Mouse (Mus musculus) heart, embryonic 16.5 days (tissue): ENCODE data around the gene Sgpl1. TPM values are rescaled to one million over a fixed set of nuclear protein-coding genes. Genes with fewer than 3 reads are reported as not detected.
"Not testable (repeated sequence)": the region's sequence is repeated elsewhere in the genome, so short reads cannot be mapped to it uniquely, and the experiment has no call there.

Source experiments
- ATAC-seq: fragments of 200-750 bp; cut with Nextera tagmentation; replicated peaks from 2 replicates; pipeline ENCODE4 v1.8.0; 2017; ENCODE audit warnings: moderate number of reproducible peaks; ENCODE audit not compliant: insufficient read depth, low FRiP score; ENCODE audit errors: extremely low read depth
- H3K27ac ChIP-seq: fragments of 300-500 bp; sonication (generic); 2 replicates; pipeline ENCODE4 v1.5.1; 2014; ENCODE audit warnings: mild to moderate bottlenecking, low read length, control low read depth, moderate library complexity
- H3K27me3 ChIP-seq: fragments of 300-500 bp; sonication (generic); 2 replicates; pipeline ENCODE4 v1.6.1; 2014; ENCODE audit warnings: low read length, mixed read lengths; ENCODE audit not compliant: control insufficient read depth, insufficient read depth
- H3K36me3 ChIP-seq: fragments of 300-500 bp; sonication (generic); 2 replicates; pipeline ENCODE4 v1.6.1; 2014; ENCODE audit not compliant: control insufficient read depth, insufficient read depth
- H3K4me1 ChIP-seq: fragments of 300-500 bp; sonication (generic); 2 replicates; pipeline ENCODE4 v1.6.1; 2014; ENCODE audit warnings: low read length, mixed read lengths; ENCODE audit not compliant: control insufficient read depth, insufficient read depth
- H3K4me2 ChIP-seq: fragments of 300-500 bp; sonication (generic); 2 replicates; pipeline ENCODE4 v1.6.1; 2014; ENCODE audit warnings: low read depth, mild to moderate bottlenecking, control low read depth, low read length
- H3K4me3 ChIP-seq: fragments of 300-500 bp; sonication (generic); 2 replicates; pipeline ENCODE4 v1.5.1; 2014; ENCODE audit warnings: mild to moderate bottlenecking, control low read depth, low read length
- H3K9ac ChIP-seq: fragments of 300-500 bp; sonication (generic); 2 replicates; pipeline ENCODE4 v1.6.1; 2014; ENCODE audit warnings: low read length, control low read depth
- H3K9me3 ChIP-seq: fragments of 300-500 bp; sonication (generic); replicated peaks from 2 replicates; pipeline ENCODE4 v1.6.1; 2016; ENCODE audit warnings: low read length; ENCODE audit not compliant: control insufficient read depth
- WGBS: fragments of 180-500 bp; shearing (Covaris S2); extraction: QIAGEN DNeasy Blood & Tissue Kit; methylation state at CpG from one replicate; pipeline ENCODE4 v1.1.7; 2014; 5-methylcytosine and 5-hydroxymethylcytosine counted together
- polyA plus RNA-seq: library from polyadenylated mRNA; unstranded; fragments of >200 nt; fragmentation: Nextera tagmentation; extraction: Ambion mirVana; gene quantifications from 2 replicates; pipeline ENCODE4 v1.2.1, GENCODE M21; 2015

Sgpl1 gene
- polyA plus RNA-seq, 1 experiment from 2014 or later, result 41.1 TPM

GRCm38 (mm10) chr10:61123276-61123913 lies 24.1 kb downstream of the Sgpl1 start:
- no peak overlapping the region for H3K27ac ChIP-seq
- no peak overlapping the region for H3K4me2 ChIP-seq
- H3K9me3 ChIP-seq, result no peaks in the 10 kb centered on the region; the same call in 1 of the 2 replicates
- peaks cover 14% of the 10 kb centered on the region; the same call in 1 of the 2 replicates for H3K36me3 ChIP-seq
- no peak overlapping the region for H3K4me3 ChIP-seq
- H3K4me1 ChIP-seq, result no peaks in the 10 kb centered on the region
- WGBS, result 76% methylated on average over 3 of the region's 3 CpGs
- H3K27me3 ChIP-seq, result no peaks in the 10 kb centered on the region
- no peak overlapping the region for H3K9ac ChIP-seq
- no peak for ATAC-seq

GRCm38 (mm10) chr10:61121732-61122131 lies 25.8 kb downstream of the Sgpl1 start:
- not testable (repeated sequence) for H3K4me3 ChIP-seq, ATAC-seq, H3K9ac ChIP-seq, H3K27me3 ChIP-seq, H3K9me3 ChIP-seq, H3K27ac ChIP-seq, H3K4me2 ChIP-seq, H3K4me1 ChIP-seq
- H3K36me3 ChIP-seq, result peaks cover 12% of the 10 kb centered on the region; the same call in 1 of the 2 replicates
- WGBS, result 91% methylated on average over 4 of the region's 4 CpGs

- Histone ChIP-seq H3K4me3 (no peak overlapping the region), H3K27ac (no peak overlapping the region), H3K9ac (no peak overlapping the region), H3K27me3 (no peaks in the 10 kb centered on the region), H3K4me1 (no peaks in the 10 kb centered on the region), H3K4me2 (no peak overlapping the region), H3K9me3 (no peaks in the 10 kb centered on the region), H3K36me3 (peaks cover 15% of the 10 kb centered on the region)
- ATAC-seq, result no peak
- WGBS, result 91% methylated on average over 2 of the region's 2 CpGs
Observed at GRCm38 (mm10) chr10:61114246-61114720, 33.2 kb downstream of the Sgpl1 start.

GRCm38 (mm10) chr10:61103564-61104114 lies 43.9 kb downstream of the Sgpl1 start:
- no peak for ATAC-seq
- 76% methylated on average over 3 of the region's 3 CpGs for WGBS
- H3K9ac ChIP-seq, result no peak overlapping the region
- peaks cover 45% of the 10 kb centered on the region for H3K36me3 ChIP-seq
- H3K9me3 ChIP-seq, result no peaks in the 10 kb centered on the region
- no peaks in the 10 kb centered on the region for H3K27me3 ChIP-seq
- no peak overlapping the region for H3K27ac ChIP-seq
- no peak overlapping the region for H3K4me3 ChIP-seq
- H3K4me2 ChIP-seq, result no peak overlapping the region
- H3K4me1 ChIP-seq, result no peaks in the 10 kb centered on the region

- Histone ChIP-seq H3K4me3 (no peak overlapping the region), H3K27ac (no peak overlapping the region), H3K27me3 (no peaks in the 10 kb centered on the region), H3K4me1 (peaks cover 12% of the 10 kb centered on the region), H3K9ac (no peak overlapping the region), H3K36me3 (no peaks in the 10 kb centered on the region), H3K4me2 (no peak overlapping the region), H3K9me3 (no peaks in the 10 kb centered on the region)
- no peak for ATAC-seq
- WGBS, result 46% methylated on average over 6 of the region's 6 CpGs
Observed at GRCm38 (mm10) chr10:61091866-61092265, 55.6 kb downstream of the Sgpl1 start.

GRCm38 (mm10) chr10:61089170-61090142 lies 58.0 kb downstream of the Sgpl1 start, which contains the start of gene Pcbd1:
TSS of gene Pcbd1 (plus strand) at chr10:61089331.
- peak; percentile 62; the same call in 1 of the 2 replicates for ATAC-seq
- H3K36me3 ChIP-seq, result no peaks in the 10 kb centered on the region
- peak within 1 kb of the TSS; percentile 59 for H3K4me3 ChIP-seq
- peak within 1 kb of the TSS; percentile 84 for H3K4me2 ChIP-seq
- H3K9ac ChIP-seq, result peak within 1 kb of the TSS; percentile 82
- H3K4me1 ChIP-seq, result peaks cover 12% of the 10 kb centered on the region
- no peaks in the 10 kb centered on the region for H3K9me3 ChIP-seq
- no peaks in the 10 kb centered on the region for H3K27me3 ChIP-seq
- 10% methylated on average over 33 of the region's 33 CpGs for WGBS
- H3K27ac ChIP-seq, result peak within 1 kb of the TSS; percentile 43

- Histone ChIP-seq H3K4me3 (no peak overlapping the region), H3K27me3 (no peaks in the 10 kb centered on the region), H3K4me1 (peaks cover 12% of the 10 kb centered on the region), H3K27ac (no peak overlapping the region), H3K36me3 (no peaks in the 10 kb centered on the region), H3K9me3 (no peaks in the 10 kb centered on the region), H3K4me2 (no peak overlapping the region), H3K9ac (no peak overlapping the region)
- no peak for ATAC-seq
- WGBS, result 53% methylated on average over 3 of the region's 3 CpGs
Observed at GRCm38 (mm10) chr10:61088468-61088867, 59.0 kb downstream of the Sgpl1 start.

- no peaks in the 10 kb centered on the region for H3K9me3 ChIP-seq
- H3K4me3 ChIP-seq, result no peak overlapping the region
- H3K4me1 ChIP-seq, result peaks cover 12% of the 10 kb centered on the region; the same call in 1 of the 2 replicates
- no peak overlapping the region for H3K4me2 ChIP-seq
- H3K9ac ChIP-seq, result no peak overlapping the region
- H3K36me3 ChIP-seq, result no peaks in the 10 kb centered on the region
- no peaks in the 10 kb centered on the region for H3K27me3 ChIP-seq
- H3K27ac ChIP-seq, result no peak overlapping the region
- WGBS, result 53% methylated on average over 3 of the region's 3 CpGs
- ATAC-seq, result no peak
Observed at GRCm38 (mm10) chr10:61086502-61086901, 61.0 kb downstream of the Sgpl1 start.
